Mouse (Mus musculus) erythroblast, embryonic 14.5 days (primary cell): ENCODE results near the gene Abhd15. TPM values are rescaled to one million over a fixed set of nuclear protein-coding genes. Genes with fewer than 3 reads are reported as not detected.
A peak's percentile ranks its signal among the peaks of the same experiment; 100 is the strongest.

Source experiments
- H3K27me3 ChIP-seq: 2 replicates; pipeline ENCODE4 v1.6.1; 2012; ENCODE audit warnings: inconsistent platforms; ENCODE audit not compliant: control insufficient read depth
- H3K36me3 ChIP-seq: 2 replicates; pipeline ENCODE4 v1.6.1; 2012; ENCODE audit warnings: mild to moderate bottlenecking, inconsistent platforms; ENCODE audit not compliant: control insufficient read depth
- H3K4me1 ChIP-seq: 2 replicates; pipeline ENCODE4 v1.6.1; 2012; ENCODE audit warnings: inconsistent platforms; ENCODE audit not compliant: control insufficient read depth
- H3K4me3 ChIP-seq: replicated peaks from 2 replicates; pipeline ENCODE3; 2012; ENCODE audit warnings: moderate library complexity, mild to moderate bottlenecking, inconsistent platforms
- H3K9me3 ChIP-seq: 2 replicates; pipeline ENCODE4 v1.6.1; 2012; ENCODE audit warnings: low read length, inconsistent platforms, mixed read lengths; ENCODE audit not compliant: control insufficient read depth
- GATA1 ChIP-seq: IDR thresholded peaks from 2 replicates; pipeline ENCODE4 v1.6.1; 2012; ENCODE audit warnings: low read length, inconsistent platforms, mixed read lengths
- TAL1 ChIP-seq: IDR thresholded peaks from 3 replicates; pipeline ENCODE4 v1.6.1; 2012; ENCODE audit warnings: low read length, inconsistent platforms, mixed read lengths
- polyA plus RNA-seq: library from polyadenylated mRNA; stranded (reverse); fragments of >175 nt; gene quantifications from 2 replicates; pipeline ENCODE4 v1.2.3, GENCODE M21; 2012

Gene Abhd15
- polyA plus RNA-seq, 1 experiment: 0.01 TPM

DNA sequence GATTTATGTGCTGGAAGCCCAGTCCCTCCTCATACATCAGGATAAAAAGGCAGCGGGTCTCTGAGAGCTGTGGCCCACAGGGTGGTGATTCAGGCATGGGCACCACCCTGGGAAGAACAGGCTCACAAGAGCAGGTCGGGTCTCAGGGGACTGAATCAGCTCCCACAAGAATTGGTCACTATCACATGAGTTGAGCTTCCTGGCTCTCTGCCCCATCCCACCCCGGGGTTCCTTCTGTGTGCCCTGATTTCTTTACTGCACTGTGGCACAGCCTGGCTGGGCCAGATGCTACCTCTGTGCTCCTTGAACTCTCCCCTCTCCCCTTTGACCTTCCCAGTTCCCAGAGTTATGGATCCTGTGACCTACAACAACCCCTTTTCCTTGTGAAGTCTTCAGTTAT, 31.9 kb upstream of the Abhd15 start:
- no peaks in the 10 kb centered on the region for H3K9me3 ChIP-seq
- peaks cover 2% of the 10 kb centered on the region; the same call in 1 of the 2 replicates for H3K4me1 ChIP-seq
- H3K36me3 ChIP-seq: no peaks in the 10 kb centered on the region
- peaks cover 7% of the 10 kb centered on the region for H3K27me3 ChIP-seq
- no peak overlapping the region for H3K4me3 ChIP-seq
- no peak for TF ChIP-seq GATA1
- no peak for TF ChIP-seq TAL1

DNA sequence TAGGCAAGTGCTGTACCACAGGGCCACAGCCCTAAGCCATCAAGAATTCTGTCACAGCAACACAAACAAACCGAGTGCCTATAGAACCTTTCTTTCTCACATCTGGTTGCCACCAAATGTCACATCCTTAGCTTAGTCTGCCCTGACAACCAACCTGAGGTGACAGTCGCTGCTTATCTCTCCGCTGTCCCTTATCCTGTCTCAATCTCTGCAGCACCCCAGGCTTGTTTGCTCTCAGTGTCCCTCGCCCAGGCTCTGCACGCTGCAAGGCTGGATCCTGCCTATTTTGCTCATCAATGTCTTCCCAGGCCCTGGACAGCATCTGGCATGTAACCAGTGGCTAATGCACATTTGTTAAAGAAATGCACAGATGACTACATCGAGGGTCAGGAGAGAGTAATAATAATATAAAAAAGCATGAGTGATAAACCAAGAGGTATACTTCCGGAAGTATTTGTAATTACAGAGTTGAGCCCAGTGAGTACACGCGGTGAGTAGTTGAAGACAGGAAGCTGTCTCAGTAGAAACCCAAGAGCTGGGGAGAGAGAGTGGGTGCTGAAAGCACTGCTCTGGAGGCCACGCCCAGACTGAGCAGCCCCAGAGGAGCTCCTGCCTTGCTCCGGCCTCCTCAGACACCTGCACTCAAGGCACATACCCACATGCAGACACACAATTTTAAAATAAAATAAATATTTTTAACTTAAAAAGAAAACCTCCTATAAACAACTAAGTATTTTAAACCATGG, 31.2 kb upstream of the Abhd15 start:
- TF ChIP-seq TAL1 (no peak), GATA1 (no peak)
- Histone ChIP-seq H3K9me3 (no peaks in the 10 kb centered on the region), H3K4me1 (peaks cover 3% of the 10 kb centered on the region), H3K4me3 (no peak overlapping the region), H3K36me3 (no peaks in the 10 kb centered on the region), H3K27me3 (peaks cover 13% of the 10 kb centered on the region)

DNA sequence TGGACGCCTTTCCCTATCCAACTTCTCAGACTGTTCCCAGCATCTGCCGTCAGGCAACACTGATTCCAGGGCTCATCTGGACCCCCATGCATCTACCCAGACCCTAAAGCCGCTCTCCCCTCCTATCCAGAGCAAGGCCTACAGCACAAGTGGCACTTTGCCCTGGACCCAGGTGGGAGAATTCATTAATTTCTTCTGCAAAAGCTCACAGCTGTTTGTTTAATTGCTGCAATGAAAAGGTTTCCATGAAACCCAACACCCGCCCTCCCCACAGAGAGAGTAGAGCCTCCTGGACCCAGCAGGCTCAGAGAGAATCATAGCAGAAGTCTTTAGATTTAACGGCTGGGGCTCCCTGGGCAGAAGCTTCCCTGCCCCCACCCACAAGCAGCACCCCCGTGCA, 29.7 kb upstream of the Abhd15 start:
- no peaks in the 10 kb centered on the region for H3K36me3 ChIP-seq
- H3K4me3 ChIP-seq: no peak overlapping the region
- H3K4me1 ChIP-seq: peaks cover 15% of the 10 kb centered on the region
- peaks cover 28% of the 10 kb centered on the region for H3K27me3 ChIP-seq
- H3K9me3 ChIP-seq: peaks cover 2% of the 10 kb centered on the region; the same call in 1 of the 2 replicates
- TF ChIP-seq GATA1: no peak
- no peak for TF ChIP-seq TAL1

DNA sequence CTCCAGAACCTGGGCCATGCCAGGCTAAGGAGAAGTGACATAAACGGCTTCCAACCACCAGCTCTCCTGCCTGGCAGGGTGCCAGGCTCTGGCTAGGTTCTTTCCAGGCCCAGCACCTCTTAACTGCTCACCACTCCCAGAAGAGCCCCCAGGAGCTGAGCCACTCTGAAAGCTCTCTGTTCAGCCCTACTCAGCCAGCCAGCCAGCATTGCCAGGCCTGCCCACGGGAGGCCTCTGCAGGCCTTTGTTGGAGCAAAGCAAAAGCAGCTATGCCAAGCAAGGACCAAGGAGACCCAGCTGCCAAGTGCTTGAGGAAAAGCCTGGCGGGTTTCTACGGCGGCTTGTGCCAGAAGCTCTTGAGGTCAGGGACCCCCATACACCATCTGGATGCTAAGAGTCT, 28.1 kb upstream of the Abhd15 start:
- Histone ChIP-seq H3K4me1 (peaks cover 30% of the 10 kb centered on the region), H3K36me3 (no peaks in the 10 kb centered on the region), H3K27me3 (peaks cover 44% of the 10 kb centered on the region), H3K9me3 (peaks cover 2% of the 10 kb centered on the region; the same call in 1 of the 2 replicates), H3K4me3 (no peak overlapping the region)
- no peak for TF ChIP-seq TAL1

DNA sequence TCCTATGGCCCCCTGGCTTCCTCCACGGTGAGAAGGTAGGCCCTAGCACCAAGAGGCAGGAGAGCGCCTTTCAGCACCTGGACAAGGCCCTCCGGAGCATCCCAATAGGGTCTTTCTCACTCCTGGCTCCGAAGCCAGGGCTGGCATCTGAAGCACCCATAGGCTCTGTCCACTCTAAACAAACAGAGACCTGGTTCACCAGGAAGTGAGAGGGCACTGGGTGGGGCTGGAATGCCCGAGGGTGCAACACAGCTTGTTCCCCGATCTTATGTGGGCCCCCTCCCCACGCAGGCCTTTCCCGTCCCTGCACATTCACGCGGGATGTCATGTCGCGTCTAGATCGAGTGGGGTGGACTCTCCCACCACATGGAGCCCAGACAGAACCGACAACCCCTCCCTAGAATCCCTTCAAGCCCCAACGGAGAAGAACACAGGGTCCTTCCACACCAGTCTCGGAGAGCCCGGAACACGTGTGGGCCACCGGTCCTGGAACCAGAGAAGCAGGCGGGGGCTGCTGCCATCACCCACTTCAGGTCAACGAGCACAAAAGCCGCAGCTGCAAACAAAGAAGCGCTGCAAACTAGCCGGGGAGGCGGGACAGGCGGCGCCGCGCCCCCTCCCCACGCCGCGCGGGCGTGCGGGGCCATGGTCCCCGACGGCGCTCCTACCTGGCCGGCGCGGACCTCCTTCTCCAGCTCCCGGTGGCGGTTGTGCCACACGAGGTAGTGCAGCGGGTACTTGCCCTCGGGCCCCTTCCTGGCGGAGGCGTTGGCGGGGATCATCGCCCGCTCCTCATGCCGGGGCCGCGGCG, 25.9 kb upstream of the Abhd15 start:
- peak overlapping the region; percentile 64 for H3K4me3 ChIP-seq
- H3K27me3 ChIP-seq: peaks cover 50% of the 10 kb centered on the region
- no peaks in the 10 kb centered on the region for H3K36me3 ChIP-seq
- TF ChIP-seq GATA1 (no peak), TAL1 (no peak)
- H3K9me3 ChIP-seq: peaks cover 2% of the 10 kb centered on the region; the same call in 1 of the 2 replicates
- peaks cover 46% of the 10 kb centered on the region for H3K4me1 ChIP-seq

DNA sequence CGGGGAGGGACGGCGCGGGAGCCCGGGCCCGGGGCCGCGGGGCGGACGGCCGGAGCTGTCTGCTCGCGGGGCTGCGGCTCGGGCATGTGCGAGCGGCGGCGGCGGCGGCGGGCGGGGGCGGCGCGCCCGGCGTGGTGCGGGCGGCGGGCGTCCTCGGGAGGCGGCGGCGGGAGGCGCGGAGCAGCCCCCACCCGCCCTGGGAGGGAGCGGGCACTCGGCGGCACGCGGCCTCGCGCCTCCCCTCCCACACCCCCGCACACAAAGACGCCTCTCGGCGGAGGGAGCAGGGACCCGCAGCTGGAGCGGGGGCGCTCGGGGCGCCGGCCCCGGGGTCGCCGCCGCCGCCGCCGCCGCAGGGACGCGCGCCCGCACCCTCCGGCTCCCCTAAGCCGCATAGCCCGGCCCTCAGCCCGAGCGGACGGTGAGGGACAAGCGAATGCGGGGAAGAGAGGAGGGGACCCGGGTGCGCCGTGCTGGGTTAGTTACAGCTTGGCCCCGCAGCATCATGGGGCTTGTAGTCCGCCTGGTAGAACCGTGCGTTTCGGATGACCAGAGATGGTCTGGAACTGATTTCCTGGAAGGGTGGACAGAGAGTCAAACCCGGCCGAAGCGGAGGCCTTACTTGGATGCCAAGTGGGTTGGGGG, 25.2 kb upstream of the Abhd15 start, which contains the start of gene Ankrd13b:
Ankrd13b (minus strand) TSS at position 88 of the 645 bp plus-strand sequence.
- Histone ChIP-seq H3K4me3 (peak within 1 kb of the TSS; percentile 64), H3K36me3 (no peaks in the 10 kb centered on the region), H3K9me3 (peaks cover 2% of the 10 kb centered on the region; the same call in 1 of the 2 replicates), H3K27me3 (peaks cover 50% of the 10 kb centered on the region), H3K4me1 (peaks cover 54% of the 10 kb centered on the region)
- TF ChIP-seq GATA1 (no peak), TAL1 (no peak)

DNA sequence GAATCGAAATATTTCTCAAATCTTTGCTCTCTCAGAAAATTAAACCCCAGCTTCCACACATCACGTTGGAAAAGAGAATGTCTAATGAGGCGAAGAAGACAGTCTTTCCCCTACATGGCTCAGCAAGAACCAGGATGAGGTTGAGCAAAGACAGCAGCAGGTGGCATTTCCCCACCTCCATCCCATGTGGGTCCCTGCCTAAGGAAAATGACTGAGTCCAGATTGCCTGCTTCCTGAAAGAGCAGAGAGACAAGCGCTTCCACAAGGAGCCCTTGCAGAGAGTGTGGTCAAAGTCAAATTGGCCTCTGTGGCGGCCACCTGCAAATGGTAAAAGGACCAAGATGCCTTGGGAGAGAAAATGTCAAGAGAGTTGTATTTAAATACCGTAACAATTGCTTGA, 24.5 kb upstream of the Abhd15 start:
- Histone ChIP-seq H3K36me3 (no peaks in the 10 kb centered on the region), H3K9me3 (peaks cover 2% of the 10 kb centered on the region; the same call in 1 of the 2 replicates), H3K4me3 (no peak overlapping the region), H3K27me3 (peaks cover 50% of the 10 kb centered on the region), H3K4me1 (peaks cover 60% of the 10 kb centered on the region)
- TF ChIP-seq GATA1 (no peak), TAL1 (no peak)

DNA sequence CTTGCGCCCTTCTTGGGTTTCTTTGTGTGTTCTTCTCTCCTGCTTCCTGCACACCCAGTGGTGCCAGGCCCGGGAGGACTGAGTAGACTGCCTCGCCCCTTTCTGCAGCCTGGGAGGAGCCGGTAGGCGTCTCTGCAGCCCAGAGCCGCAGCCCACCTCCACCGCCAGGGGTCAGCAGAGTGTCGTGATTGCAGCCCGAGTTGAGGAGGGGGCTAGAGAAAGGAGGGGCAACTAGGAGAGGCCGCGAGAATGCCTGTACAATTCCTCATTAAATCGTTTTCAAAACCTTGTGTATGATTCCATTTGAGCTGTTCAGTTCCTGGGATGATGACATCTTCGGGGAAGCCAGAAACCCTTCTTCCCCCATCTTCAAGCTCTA, 23.8 kb upstream of the Abhd15 start:
- Histone ChIP-seq H3K4me1 (peaks cover 64% of the 10 kb centered on the region), H3K4me3 (peak overlapping the region; percentile 65)
- no peak for TF ChIP-seq TAL1
- TF ChIP-seq GATA1: no peak

More for the DNA sequence above, 23.8 kb upstream of the Abhd15 start:
- Histone ChIP-seq H3K27me3 (peaks cover 50% of the 10 kb centered on the region), H3K9me3 (peaks cover 2% of the 10 kb centered on the region; the same call in 1 of the 2 replicates), H3K36me3 (no peaks in the 10 kb centered on the region)
